Mouse (Mus musculus): ENCODE data around the gene Dpp8. TPM values are rescaled to one million over a fixed set of nuclear protein-coding genes. Genes with fewer than 3 reads are reported as not detected.
A peak's percentile ranks its signal among the peaks of the same experiment; 100 is the strongest.
"Not testable (repeated sequence)": the region's sequence is repeated elsewhere in the genome, so short reads cannot be mapped to it uniquely, and the experiment has no call there.

Dpp8 gene
- total and polyA plus RNA-seq, 3 experiments: 36.0 to 53.2 (median 39.9) TPM

DNA sequence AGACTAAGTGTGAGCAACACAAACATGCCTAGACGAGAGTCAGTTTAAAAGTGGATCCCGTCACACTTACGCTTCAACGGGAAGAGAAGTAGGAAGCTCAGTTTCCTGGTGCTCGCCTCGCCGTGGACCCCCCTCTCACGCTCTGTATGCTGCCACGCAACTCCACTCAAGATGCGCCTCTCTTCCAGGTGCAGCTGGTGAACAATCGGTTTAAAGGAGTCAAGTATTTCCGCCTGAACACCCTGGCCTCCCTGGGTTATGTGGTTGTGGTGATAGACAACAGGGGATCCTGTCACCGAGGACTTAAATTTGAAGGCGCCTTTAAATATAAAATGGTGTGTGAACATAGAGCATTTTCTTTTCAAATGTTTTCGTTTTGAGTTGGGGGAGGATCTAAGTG, 42.0 kb downstream of the Dpp8 start:
- in situ Hi-C loops (cut with MboI; ENCODE audit: low pct_ligation_motif_present, low pct_unique_long_range_greater_than_20kb, low sequenced_read_pairs): no loop called here
- TF ChIP-seq MAZ (IDR thresholded peaks at IDR 0.05; ENCODE audit: low read depth, low read length): no peak
- no peak for TF ChIP-seq KAT2A (IDR thresholded peaks at IDR 0.05; ENCODE audit: insufficient replicate concordance, low read length)
- no peak for TF ChIP-seq MAFK (IDR thresholded peaks at IDR 0.05; ENCODE audit: insufficient replicate concordance, low read length)

DNA sequence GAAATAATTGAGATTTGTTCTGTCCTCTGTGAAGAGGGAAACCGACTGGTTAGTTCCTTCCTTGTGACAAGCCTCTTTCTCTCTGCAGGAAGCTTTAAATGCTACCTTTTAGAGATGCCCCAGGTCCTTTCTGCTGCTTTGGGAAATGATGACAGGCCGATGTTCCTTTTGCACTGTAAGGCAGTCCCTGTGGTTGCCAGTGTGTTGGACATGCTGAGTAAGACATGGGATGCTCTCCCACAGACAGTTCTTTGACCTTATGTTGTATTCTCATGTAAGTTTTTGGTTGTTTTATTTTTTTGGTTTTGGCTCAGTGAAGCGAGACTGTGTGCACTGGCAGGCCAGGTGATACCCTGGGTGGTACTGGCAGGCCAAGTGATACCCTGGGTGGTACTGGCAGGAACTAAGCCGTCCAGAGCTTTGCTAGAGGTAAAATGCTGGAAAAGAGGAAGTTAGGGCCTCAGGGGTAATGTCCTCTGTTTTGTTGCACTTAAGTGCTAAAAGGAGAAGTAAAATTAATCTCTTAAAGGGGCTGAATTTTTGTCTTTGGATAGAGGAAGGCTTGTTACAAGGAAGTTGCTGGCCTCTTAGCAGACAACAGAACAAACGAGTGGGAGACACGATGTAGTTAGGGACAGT, 42.8 kb downstream of the Dpp8 start:
- in situ Hi-C loops (cut with MboI; ENCODE audit: low pct_ligation_motif_present, low pct_unique_long_range_greater_than_20kb, low sequenced_read_pairs): no loop called here
- TF ChIP-seq MAZ (IDR thresholded peaks at IDR 0.05; ENCODE audit: low read depth, low read length) (no peak), EP300 (IDR thresholded peaks at IDR 0.05; ENCODE audit: low read length) (peak; percentile 21; the same call in 1 of the 2 replicates), HCFC1 (IDR thresholded peaks at IDR 0.05; ENCODE audit: low read depth, low read length) (no peak), ZKSCAN1 (IDR thresholded peaks at IDR 0.05; ENCODE audit: borderline replicate concordance, low read depth, low read length) (no peak)

More for the DNA sequence above, 42.0 kb downstream of the Dpp8 start:
- dilution Hi-C loops (cut with MboI; ENCODE audit: extremely low pct_ligation_motif_present, extremely low pct_unique_long_range_greater_than_20kb, low sequenced_read_pairs): no loop called here
- no peak overlapping the region for H3K9ac ChIP-seq (ENCODE audit: insufficient read depth, low read depth)
- no peaks in the 10 kb centered on the region for H3K79me2 ChIP-seq (replicated peaks; ENCODE audit: control insufficient read depth, extremely low read depth, insufficient read depth, poor library complexity, severe bottlenecking)
- H3K36me3 ChIP-seq (replicated peaks in 1 of 2; ENCODE audit: control insufficient read depth in 1 of 2, insufficient read depth in 1 of 2, low read length in 1 of 2): peaks cover 42 to 67% of the 10 kb centered on the region in 2 experiments
- no peak overlapping the region for H3K4me3 ChIP-seq (replicated peaks in 1 of 3; ENCODE audit: low read depth in 2 of 3, low read length in 2 of 3, poor library complexity in 1 of 3)
- peak overlapping the region; percentile 31; the same call in 1 of the 2 replicates for H3K27ac ChIP-seq (ENCODE audit: insufficient read depth, low read depth)
- peak; percentile 25 for DNase-seq (ENCODE audit: extremely low read depth)
- H3K9me3 ChIP-seq (replicated peaks; ENCODE audit: low read length): no peaks in the 10 kb centered on the region
- H3K27me3 ChIP-seq (replicated peaks): no peaks in the 10 kb centered on the region
- H3K4me1 ChIP-seq (ENCODE audit: control insufficient read depth in 1 of 2, insufficient read depth in 2 of 2): peaks cover 7 to 56% of the 10 kb centered on the region in 2 experiments; a peak in 3 of 4 replicates
- H3K4me2 ChIP-seq (ENCODE audit: insufficient read depth, low read depth, poor library complexity, severe bottlenecking): no peak overlapping the region

GRCm38 (mm10) chr9:65077536-65077935, 45.3 kb downstream of the Dpp8 start:
- H3K9me3 ChIP-seq (replicated peaks; ENCODE audit: low read length): no peaks in the 10 kb centered on the region
- dilution Hi-C loops (cut with MboI; ENCODE audit: extremely low pct_ligation_motif_present, extremely low pct_unique_long_range_greater_than_20kb, low sequenced_read_pairs): no loop called here
- no peaks in the 10 kb centered on the region for H3K79me2 ChIP-seq (replicated peaks; ENCODE audit: control insufficient read depth, extremely low read depth, insufficient read depth, poor library complexity, severe bottlenecking)
- H3K4me1 ChIP-seq (ENCODE audit: control insufficient read depth in 1 of 2, insufficient read depth in 2 of 2): peaks cover 7 to 56% of the 10 kb centered on the region in 2 experiments; a peak in 3 of 4 replicates
- no peak overlapping the region for H3K27ac ChIP-seq (ENCODE audit: insufficient read depth, low read depth)
- peaks cover 49 to 69% of the 10 kb centered on the region in 2 experiments for H3K36me3 ChIP-seq (replicated peaks in 1 of 2; ENCODE audit: control insufficient read depth in 1 of 2, insufficient read depth in 1 of 2, low read length in 1 of 2)
- in situ Hi-C loops (cut with MboI; ENCODE audit: low pct_ligation_motif_present, low pct_unique_long_range_greater_than_20kb, low sequenced_read_pairs): no loop called here
- no peaks in the 10 kb centered on the region for H3K27me3 ChIP-seq (replicated peaks)
- H3K9ac ChIP-seq (ENCODE audit: insufficient read depth, low read depth): no peak overlapping the region
- no peak overlapping the region for H3K4me2 ChIP-seq (ENCODE audit: insufficient read depth, low read depth, poor library complexity, severe bottlenecking)
- H3K4me3 ChIP-seq (replicated peaks in 1 of 3; ENCODE audit: low read depth in 2 of 3, low read length in 2 of 3, poor library complexity in 1 of 3): no peak overlapping the region
- DNase-seq (ENCODE audit: extremely low read depth): peak; percentile 63
- TF ChIP-seq USF1 (IDR thresholded peaks at IDR 0.05; ENCODE audit: low read depth, low read length) (no peak), BHLHE40 (IDR thresholded peaks at IDR 0.05; ENCODE audit: low read depth, low read length) (peak; percentile 16; the same call in 1 of the 2 replicates)

More for the DNA sequence above, 42.8 kb downstream of the Dpp8 start:
- H3K4me3 ChIP-seq (replicated peaks in 1 of 3; ENCODE audit: low read depth in 2 of 3, low read length in 2 of 3, poor library complexity in 1 of 3): no peak overlapping the region
- dilution Hi-C loops (cut with MboI; ENCODE audit: extremely low pct_ligation_motif_present, extremely low pct_unique_long_range_greater_than_20kb, low sequenced_read_pairs): no loop called here
- H3K36me3 ChIP-seq (replicated peaks in 1 of 2; ENCODE audit: control insufficient read depth in 1 of 2, insufficient read depth in 1 of 2, low read length in 1 of 2): peaks cover 42 to 67% of the 10 kb centered on the region in 2 experiments
- no peaks in the 10 kb centered on the region for H3K9me3 ChIP-seq (replicated peaks; ENCODE audit: low read length)
- H3K4me1 ChIP-seq (ENCODE audit: control insufficient read depth in 1 of 2, insufficient read depth in 2 of 2): peaks cover 7 to 56% of the 10 kb centered on the region in 2 experiments; a peak in 3 of 4 replicates
- no peak overlapping the region for H3K4me2 ChIP-seq (ENCODE audit: insufficient read depth, low read depth, poor library complexity, severe bottlenecking)
- H3K27ac ChIP-seq (ENCODE audit: insufficient read depth, low read depth): peak overlapping the region; percentile 37; the same call in 1 of the 2 replicates
- no peaks in the 10 kb centered on the region for H3K27me3 ChIP-seq (replicated peaks)
- no peak overlapping the region for H3K9ac ChIP-seq (ENCODE audit: insufficient read depth, low read depth)
- DNase-seq (ENCODE audit: extremely low read depth): peak; percentile 72
- H3K79me2 ChIP-seq (replicated peaks; ENCODE audit: control insufficient read depth, extremely low read depth, insufficient read depth, poor library complexity, severe bottlenecking): no peaks in the 10 kb centered on the region

DNA sequence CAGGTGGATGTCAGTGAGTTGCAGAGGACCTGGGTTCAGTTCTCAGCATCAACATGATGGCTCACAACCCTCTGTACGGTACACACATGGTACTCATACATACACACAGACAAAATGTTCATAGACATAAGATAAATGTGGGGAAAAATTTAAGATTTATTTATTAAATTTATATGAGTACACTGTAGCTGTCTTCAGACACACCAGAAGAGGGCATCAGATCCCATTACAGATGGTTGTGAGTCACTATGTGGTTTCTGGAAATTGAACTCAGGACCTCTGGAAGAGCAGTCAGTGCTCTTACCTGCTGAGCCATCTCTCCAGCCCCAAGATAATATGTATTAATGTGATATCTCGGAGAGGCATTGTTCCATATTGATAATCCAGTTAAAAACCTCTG, 47.9 kb downstream of the Dpp8 start:
- H3K9ac ChIP-seq (ENCODE audit: insufficient read depth, low read depth); H3K27me3 ChIP-seq (replicated peaks); H3K9me3 ChIP-seq (replicated peaks; ENCODE audit: low read length); H3K4me3 ChIP-seq (replicated peaks in 1 of 3; ENCODE audit: low read depth in 2 of 3, low read length in 2 of 3, poor library complexity in 1 of 3); H3K4me2 ChIP-seq (ENCODE audit: insufficient read depth, low read depth, poor library complexity, severe bottlenecking); DNase-seq (ENCODE audit: extremely low read depth); dilution Hi-C loops (cut with MboI; ENCODE audit: extremely low pct_ligation_motif_present, extremely low pct_unique_long_range_greater_than_20kb, low sequenced_read_pairs); H3K27ac ChIP-seq (ENCODE audit: insufficient read depth, low read depth); H3K79me2 ChIP-seq (replicated peaks; ENCODE audit: control insufficient read depth, extremely low read depth, insufficient read depth, poor library complexity, severe bottlenecking); in situ Hi-C loops (cut with MboI; ENCODE audit: low pct_ligation_motif_present, low pct_unique_long_range_greater_than_20kb, low sequenced_read_pairs): not testable (repeated sequence)
- Histone ChIP-seq H3K36me3 (replicated peaks in 1 of 2; ENCODE audit: control insufficient read depth in 1 of 2, insufficient read depth in 1 of 2, low read length in 1 of 2) (peaks cover 44 to 80% of the 10 kb centered on the region in 2 experiments), H3K4me1 (ENCODE audit: control insufficient read depth in 1 of 2, insufficient read depth in 2 of 2) (peaks cover 11 to 59% of the 10 kb centered on the region in 2 experiments)
